Mouse (Mus musculus) stomach, embryonic 14.5 days (tissue): ENCODE results near the gene Gm20388. TPM values are rescaled to one million over a fixed set of nuclear protein-coding genes. Genes with fewer than 3 reads are reported as not detected.

Experiments
- ATAC-seq: fragments of 200-750 bp; cut with Nextera tagmentation; 2 replicates; pipeline ENCODE4 v1.8.0; 2017; ENCODE audit warnings: low read depth, moderate TSS enrichment; ENCODE audit not compliant: insufficient number of reproducible peaks, insufficient read depth, low FRiP score
- H3K27ac ChIP-seq: fragments of 300-500 bp; sonication (generic); 2 replicates; pipeline ENCODE4 v1.5.1; 2014; ENCODE audit warnings: mild to moderate bottlenecking, low read length, moderate library complexity, mixed read lengths
- H3K27me3 ChIP-seq: fragments of 300-500 bp; sonication (generic); 2 replicates; pipeline ENCODE4 v1.6.1; 2014; ENCODE audit warnings: low read length, control low read depth, mixed read lengths; ENCODE audit not compliant: control insufficient read depth, insufficient read depth
- H3K36me3 ChIP-seq: fragments of 300-500 bp; sonication (generic); 2 replicates; pipeline ENCODE4 v1.6.1; 2014; ENCODE audit warnings: mild to moderate bottlenecking, control low read depth, low read length, moderate library complexity, mixed read lengths; ENCODE audit not compliant: control insufficient read depth, insufficient read depth
- H3K4me1 ChIP-seq: fragments of 300-500 bp; sonication (generic); 2 replicates; pipeline ENCODE4 v1.6.1; 2014; ENCODE audit warnings: low read length, control low read depth, mixed read lengths; ENCODE audit not compliant: control insufficient read depth, insufficient read depth
- H3K4me2 ChIP-seq: fragments of 300-500 bp; sonication (generic); replicated peaks from 2 replicates; pipeline ENCODE4 v1.6.1; 2014; ENCODE audit warnings: low read depth, low read length, control low read depth
- H3K4me3 ChIP-seq: fragments of 300-500 bp; sonication (generic); 2 replicates; pipeline ENCODE4 v1.5.1; 2014; ENCODE audit warnings: low read depth, low read length, control low read depth
- H3K9ac ChIP-seq: fragments of 300-500 bp; sonication (generic); replicated peaks from 2 replicates; pipeline ENCODE4 v1.6.1; 2014; ENCODE audit warnings: low read depth, mild to moderate bottlenecking, control low read depth, low read length, moderate library complexity, mixed read lengths
- H3K9me3 ChIP-seq: fragments of 300-500 bp; sonication (generic); 2 replicates; pipeline ENCODE4 v1.6.1; 2016; ENCODE audit warnings: low read depth, low read length, control low read depth; ENCODE audit not compliant: control insufficient read depth
- WGBS: fragments of 180-500 bp; shearing (Covaris S2); extraction: QIAGEN DNeasy Blood & Tissue Kit; methylation state at CpG from one replicate; pipeline ENCODE4 v1.1.7; 2014; 5-methylcytosine and 5-hydroxymethylcytosine counted together
- polyA plus RNA-seq: library from polyadenylated mRNA; unstranded; fragments of >200 nt; fragmentation: Nextera tagmentation; extraction: Ambion mirVana; gene quantifications from 2 replicates; pipeline ENCODE4 v1.2.1, GENCODE M21; 2014

Gm20388 gene
- polyA plus RNA-seq, 1 experiment from 2014 or later, result 11.4 TPM

DNA sequence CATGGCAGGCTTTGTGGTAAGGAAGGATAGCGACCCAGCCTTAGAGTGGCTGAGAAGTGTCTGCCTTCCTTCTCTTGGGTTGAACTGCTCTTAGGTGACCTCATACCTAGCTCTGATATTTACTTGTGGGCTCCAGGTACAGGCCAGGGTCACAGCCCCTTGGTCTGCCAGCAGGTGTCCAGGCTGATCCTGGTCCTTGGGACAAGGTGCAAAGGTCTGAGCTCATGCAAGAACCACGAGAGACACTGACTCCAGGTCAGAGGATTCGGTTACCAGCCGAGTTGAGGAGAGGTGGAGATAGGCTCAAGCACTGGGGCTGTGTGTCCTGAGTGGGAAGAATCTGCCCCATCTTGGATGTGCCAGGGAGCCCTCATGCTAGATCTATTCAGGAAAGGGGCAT lies 3333.7 kb downstream of the Gm20388 start:
- Histone ChIP-seq H3K27ac (no peak overlapping the region), H3K4me2 (no peak overlapping the region), H3K4me1 (no peaks in the 10 kb centered on the region), H3K9ac (no peak overlapping the region), H3K36me3 (peaks cover 54% of the 10 kb centered on the region), H3K27me3 (no peaks in the 10 kb centered on the region), H3K9me3 (no peaks in the 10 kb centered on the region), H3K4me3 (no peak overlapping the region)
- 87% methylated on average over 4 of the region's 4 CpGs for WGBS
- ATAC-seq, result no peak

GRCm38 (mm10) chr8:123245543-123245942 lies 3334.9 kb downstream of the Gm20388 start:
- H3K27ac ChIP-seq, result no peak overlapping the region
- ATAC-seq, result no peak
- no peaks in the 10 kb centered on the region for H3K4me1 ChIP-seq
- no peaks in the 10 kb centered on the region for H3K27me3 ChIP-seq
- H3K4me3 ChIP-seq, result no peak overlapping the region
- 86% methylated on average over 12 of the region's 12 CpGs for WGBS
- no peaks in the 10 kb centered on the region for H3K9me3 ChIP-seq
- no peak overlapping the region for H3K4me2 ChIP-seq
- H3K9ac ChIP-seq, result no peak overlapping the region
- H3K36me3 ChIP-seq, result peaks cover 61% of the 10 kb centered on the region

DNA sequence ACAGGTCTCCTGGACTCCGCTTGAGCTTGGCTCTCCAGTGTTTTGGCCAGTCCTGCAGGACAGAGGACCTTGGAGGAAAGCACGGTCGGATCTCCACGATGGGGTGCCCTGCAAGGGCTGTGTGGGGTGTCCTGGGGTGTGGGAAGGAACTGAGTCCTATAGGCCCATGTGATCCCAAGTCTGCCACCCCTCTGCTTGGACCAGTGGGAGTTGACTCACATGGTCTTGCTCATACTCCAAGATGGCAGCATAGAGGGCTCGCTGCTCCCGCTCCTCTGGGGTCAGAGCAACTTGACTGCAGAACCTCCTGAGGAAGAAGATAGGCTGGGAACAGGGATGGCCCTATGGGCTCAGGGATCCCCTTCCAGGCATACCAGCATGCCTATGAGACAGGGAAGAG lies 3337.1 kb downstream of the Gm20388 start:
- Histone ChIP-seq H3K27ac (no peak overlapping the region), H3K4me1 (no peaks in the 10 kb centered on the region), H3K36me3 (peaks cover 69% of the 10 kb centered on the region), H3K27me3 (no peaks in the 10 kb centered on the region), H3K4me2 (no peak overlapping the region), H3K4me3 (no peak overlapping the region), H3K9ac (no peak overlapping the region), H3K9me3 (no peaks in the 10 kb centered on the region)
- WGBS, result 97% methylated on average over 6 of the region's 6 CpGs
- no peak for ATAC-seq

GRCm38 (mm10) chr8:123248596-123248995 lies 3338.0 kb downstream of the Gm20388 start:
- peaks cover 65% of the 10 kb centered on the region for H3K36me3 ChIP-seq
- no peak overlapping the region for H3K4me3 ChIP-seq
- H3K4me1 ChIP-seq, result peaks cover 5% of the 10 kb centered on the region; the same call in 1 of the 2 replicates
- no peak overlapping the region for H3K4me2 ChIP-seq
- no peak overlapping the region for H3K9ac ChIP-seq
- H3K27me3 ChIP-seq, result no peaks in the 10 kb centered on the region
- no peaks in the 10 kb centered on the region for H3K9me3 ChIP-seq
- 94% methylated on average over 8 of the region's 8 CpGs for WGBS
- no peak overlapping the region for H3K27ac ChIP-seq
- no peak for ATAC-seq

DNA sequence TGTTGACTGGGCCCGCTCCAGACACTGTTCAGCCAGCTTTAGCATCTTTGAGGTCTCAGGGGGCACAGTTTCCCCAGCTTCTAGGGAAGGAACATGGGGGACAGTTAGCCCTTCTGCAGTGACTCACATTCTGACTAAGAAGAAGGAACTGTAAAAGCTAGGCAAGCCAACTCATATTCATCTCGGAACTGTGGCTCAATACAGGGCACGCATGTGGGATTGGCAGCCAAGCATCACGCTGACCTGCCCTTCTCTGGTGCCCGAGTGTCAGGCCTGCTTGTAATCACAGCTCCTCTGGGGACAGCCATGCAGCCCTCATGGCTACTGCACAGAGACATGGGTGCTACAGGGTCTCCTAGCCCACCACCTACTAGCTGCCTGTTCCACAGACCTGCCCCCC lies 3340.3 kb downstream of the Gm20388 start:
- Histone ChIP-seq H3K27me3 (no peaks in the 10 kb centered on the region), H3K9ac (no peak overlapping the region), H3K4me2 (no peak overlapping the region), H3K27ac (no peak overlapping the region), H3K36me3 (peaks cover 47% of the 10 kb centered on the region), H3K4me3 (no peak overlapping the region), H3K4me1 (peaks cover 11% of the 10 kb centered on the region; the same call in 1 of the 2 replicates), H3K9me3 (no peaks in the 10 kb centered on the region)
- WGBS, result 94% methylated on average over 5 of the region's 5 CpGs
- no peak for ATAC-seq

- ATAC-seq, result no peak
- H3K4me1 ChIP-seq, result peaks cover 11% of the 10 kb centered on the region; the same call in 1 of the 2 replicates
- H3K4me2 ChIP-seq, result peak overlapping the region; percentile 66
- no peak overlapping the region; the same call in 1 of the 2 replicates for H3K9ac ChIP-seq
- peak overlapping the region; percentile 98; the same call in 1 of the 2 replicates for H3K4me3 ChIP-seq
- H3K36me3 ChIP-seq, result peaks cover 43% of the 10 kb centered on the region
- no peaks in the 10 kb centered on the region for H3K9me3 ChIP-seq
- WGBS, result 44% methylated on average over 4 of the region's 4 CpGs
- no peaks in the 10 kb centered on the region for H3K27me3 ChIP-seq
- peak overlapping the region; percentile 82; the same call in 1 of the 2 replicates for H3K27ac ChIP-seq
These were observed 3342.3 kb downstream of the Gm20388 start for GRCm38 (mm10) chr8:123252925-123253324.

DNA sequence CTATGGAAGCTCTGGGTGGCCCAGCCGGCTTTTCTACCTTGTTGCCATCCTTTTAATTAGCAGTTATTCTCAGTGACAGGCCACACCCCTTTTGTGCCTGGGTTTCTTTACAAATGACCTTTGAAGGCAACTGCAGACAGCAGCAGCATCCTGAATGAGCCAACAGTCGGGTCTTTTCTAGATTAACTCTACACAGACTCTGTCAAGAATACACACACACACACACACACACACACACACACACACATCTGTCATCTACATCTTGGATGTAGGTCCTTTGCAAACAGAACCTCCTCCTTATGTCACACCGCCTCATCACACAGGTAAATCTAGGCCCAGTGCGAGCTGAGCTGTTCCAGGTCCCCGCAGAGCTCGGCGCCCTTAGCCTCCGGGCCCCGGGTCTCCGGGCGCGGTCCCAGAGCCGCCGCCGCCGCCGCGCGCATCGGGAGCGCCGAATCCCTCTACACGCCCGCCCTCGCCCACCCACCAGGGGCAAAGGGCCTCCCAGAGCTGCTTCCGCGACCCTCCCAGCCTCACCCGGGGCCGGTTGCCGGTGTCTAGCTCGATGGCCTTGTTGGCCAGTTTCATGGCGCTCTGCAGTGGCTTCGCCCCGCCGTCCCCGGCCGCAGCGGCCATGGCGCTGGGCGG lies 3342.9 kb downstream of the Gm20388 start:
- Histone ChIP-seq H3K36me3 (peaks cover 45% of the 10 kb centered on the region), H3K27me3 (no peaks in the 10 kb centered on the region), H3K4me1 (peaks cover 11% of the 10 kb centered on the region; the same call in 1 of the 2 replicates), H3K4me3 (peak overlapping the region; percentile 98), H3K4me2 (peak overlapping the region; percentile 66), H3K9me3 (no peaks in the 10 kb centered on the region), H3K27ac (peak overlapping the region; percentile 82), H3K9ac (peak overlapping the region; percentile 92)
- ATAC-seq, result 0 out of 2 replicates have a peak, but pooled peaks have one; percentile 16
- WGBS, result 0% methylated on average over 38 of the region's 40 CpGs

- ATAC-seq, result peak; percentile 94
- Histone ChIP-seq H3K9me3 (no peaks in the 10 kb centered on the region), H3K36me3 (peaks cover 47% of the 10 kb centered on the region), H3K27me3 (no peaks in the 10 kb centered on the region), H3K4me1 (peaks cover 11% of the 10 kb centered on the region; the same call in 1 of the 2 replicates), H3K4me2 (peak within 1 kb of the TSS; percentile 87), H3K9ac (peak within 1 kb of the TSS; percentile 92), H3K27ac (peak within 1 kb of the TSS; percentile 82), H3K4me3 (peak within 1 kb of the TSS; percentile 98)
- WGBS, result under 1% methylated on average over 91 of the region's 99 CpGs
These were observed 3343.7 kb downstream of the Gm20388 start, which contains the start of the genes Zfp276 and Vps9d1 for GRCm38 (mm10) chr8:123254099-123254885. Zfp276 (plus strand) TSS chr8:123254195. Vps9d1 (minus strand) TSS chr8:123254348.
